Mouse (Mus musculus) liver, embryonic 14.5 days (tissue): ENCODE data around the gene Gas2. TPM values are rescaled to one million over a fixed set of nuclear protein-coding genes. Genes with fewer than 3 reads are reported as not detected.

ENCODE experiments used
- ATAC-seq: fragments of 200-750 bp; cut with Nextera tagmentation; 2 replicates; pipeline ENCODE4 v1.8.0; 2017; ENCODE audit warnings: moderate number of reproducible peaks, mild to moderate bottlenecking, moderate library complexity; ENCODE audit not compliant: insufficient read depth
- DNase-seq, 3 experiments: peaks; one replicate each; pipeline ENCODE4 v3.0.0-alpha.2; 2012 to 2013; ENCODE audit warnings: low read depth in 3 of 3, low spot score in 3 of 3
- H3K27ac ChIP-seq: fragments of 300-500 bp; sonication (generic); 2 replicates; pipeline ENCODE4 v1.5.1; 2014; ENCODE audit warnings: moderate library complexity, mild to moderate bottlenecking, control low read depth, inconsistent platforms
- H3K27me3 ChIP-seq: fragments of 300-500 bp; sonication (generic); 2 replicates; pipeline ENCODE4 v1.6.1; 2014; ENCODE audit warnings: mild to moderate bottlenecking, low read length, moderate library complexity; ENCODE audit not compliant: control insufficient read depth, insufficient read depth
- H3K36me3 ChIP-seq: fragments of 300-500 bp; sonication (generic); replicated peaks from 2 replicates; pipeline ENCODE4 v1.6.1; 2014; ENCODE audit warnings: low read depth; ENCODE audit not compliant: control insufficient read depth, insufficient read depth
- H3K4me1 ChIP-seq, 2 experiments: fragments of 200-500 bp in 1 of 2; fragments of 300-500 bp in 1 of 2; sonication (generic) in 1 of 2; replicated peaks; 2 replicates each; pipeline ENCODE4 v1.6.1; 2012 to 2014; ENCODE audit warnings: antibody characterized with exemption in 1 of 2, inconsistent platforms in 1 of 2, low read length in 1 of 2; ENCODE audit not compliant: control insufficient read depth in 2 of 2, insufficient read depth in 2 of 2
- H3K4me2 ChIP-seq: fragments of 300-500 bp; sonication (generic); 2 replicates; pipeline ENCODE4 v1.6.1; 2014; ENCODE audit warnings: low read depth, mild to moderate bottlenecking, control low read depth, moderate library complexity
- H3K4me3 ChIP-seq, 2 experiments: fragments of 200-500 bp in 1 of 2; fragments of 300-500 bp in 1 of 2; sonication (generic) in 1 of 2; 2 replicates each; pipeline ENCODE4 v1.5.1; 2012 to 2014; ENCODE audit warnings: low read depth in 2 of 2, low read length in 2 of 2, mild to moderate bottlenecking in 2 of 2, control low read depth in 1 of 2, inconsistent platforms in 1 of 2, moderate library complexity in 1 of 2; ENCODE audit not compliant: insufficient read depth in 1 of 2
- H3K9ac ChIP-seq: fragments of 300-500 bp; sonication (generic); replicated peaks from 2 replicates; pipeline ENCODE4 v1.6.1; 2014; ENCODE audit warnings: mild to moderate bottlenecking, control low read depth, moderate library complexity
- H3K9me3 ChIP-seq: fragments of 300-500 bp; sonication (generic); 2 replicates; pipeline ENCODE4 v1.6.1; 2016; ENCODE audit warnings: low read length, mixed read lengths; ENCODE audit not compliant: control insufficient read depth
- CTCF ChIP-seq: IDR thresholded peaks from 2 replicates; pipeline ENCODE4 v1.5.1; 2016; ENCODE audit warnings: antibody characterized with exemption, low read depth, control low read depth
- EP300 ChIP-seq: IDR thresholded peaks from 2 replicates; pipeline ENCODE4 v1.6.1; 2016; ENCODE audit warnings: antibody characterized with exemption, low read depth
- WGBS: fragments of 180-500 bp; shearing (Covaris S2); extraction: QIAGEN DNeasy Blood & Tissue Kit; methylation state at CpG from one replicate; pipeline ENCODE4 v1.1.7; 2014; ENCODE audit not compliant: insufficient replicate concordance; 5-methylcytosine and 5-hydroxymethylcytosine counted together
- polyA plus RNA-seq, 2 experiments: library from polyadenylated mRNA; depleted of rRNA in 1 of 2; stranded (reverse) in 1 of 2; unstranded in 1 of 2; fragments of >200 nt; fragmentation: Nextera tagmentation in 1 of 2; extraction: Ambion mirVana in 1 of 2; gene quantifications; 2 replicates each; pipeline versions ENCODE4 v1.2.1 to v1.2.3; 2012 to 2014

Gene Gas2
- polyA plus RNA-seq, 2 experiments: 2.8 to 4.9 TPM

- ATAC-seq: no peak
- 37% methylated on average over 8 of the region's 8 CpGs for WGBS
- no peaks in the 10 kb centered on the region for H3K36me3 ChIP-seq
- DNase-seq: peak in 1 of 3 experiments; percentile 3
- H3K9ac ChIP-seq: no peak overlapping the region
- no peak overlapping the region for H3K27ac ChIP-seq
- H3K4me3 ChIP-seq: no peak overlapping the region
- no peak for TF ChIP-seq EP300
- TF ChIP-seq CTCF: peak; percentile 50; the same call in 1 of the 2 replicates
- no peaks in the 10 kb centered on the region for H3K4me1 ChIP-seq
- no peak overlapping the region for H3K4me2 ChIP-seq
- no peaks in the 10 kb centered on the region for H3K9me3 ChIP-seq
- no peaks in the 10 kb centered on the region for H3K27me3 ChIP-seq
Observed at GRCm38 (mm10) chr7:52037600-52038582, 176.1 kb downstream of the Gas2 start.

Other genes starting within 250 kb of the Gas2 start
- gene Slc17a6, start 240.0 kb upstream of the Gas2 start, polyA plus RNA-seq (2012; rRNA removed): 0.11 TPM in 1 of 2 replicates, not detected in the other
- gene Slc17a6, start 240.0 kb upstream of the Gas2 start, polyA plus RNA-seq (2014; fragmentation: Nextera tagmentation; extraction: Ambion mirVana): not detected in 2 replicates
- 5.1 and 7.2 TPM in 2 replicates for gene Fancf, start 252 bp downstream of the Gas2 start, polyA plus RNA-seq (2012; rRNA removed)
- gene Fancf, start 252 bp downstream of the Gas2 start, polyA plus RNA-seq (2014; fragmentation: Nextera tagmentation; extraction: Ambion mirVana): 6.8 and 7.2 TPM in 2 replicates
- gene Svip, start 144.0 kb downstream of the Gas2 start, polyA plus RNA-seq (2012; rRNA removed): 7.8 and 12.4 TPM in 2 replicates
- gene Svip, start 144.0 kb downstream of the Gas2 start, polyA plus RNA-seq (2014; fragmentation: Nextera tagmentation; extraction: Ambion mirVana): 23.6 and 27.6 TPM in 2 replicates
- not detected in 2 replicates for gene 1700015G11Rik, start 153.7 kb downstream of the Gas2 start, polyA plus RNA-seq (2012; rRNA removed)
- not detected in 2 replicates for gene 1700015G11Rik, start 153.7 kb downstream of the Gas2 start, polyA plus RNA-seq (2014; fragmentation: Nextera tagmentation; extraction: Ambion mirVana)